Mouse (Mus musculus): ENCODE measurements around the gene 4931406P16Rik.
"Not testable (repeated sequence)": the region's sequence is repeated elsewhere in the genome, so short reads cannot be mapped to it uniquely, and the experiment has no call there.

Gene 4931406P16Rik

GRCm38 (mm10) chr7:34313443-34313875 lies at the start of gene 4931406P16Rik:
Gene 4931406P16Rik (minus strand): TSS chr7:34313551.
- DNase-seq: peak; percentile 90

DNA sequence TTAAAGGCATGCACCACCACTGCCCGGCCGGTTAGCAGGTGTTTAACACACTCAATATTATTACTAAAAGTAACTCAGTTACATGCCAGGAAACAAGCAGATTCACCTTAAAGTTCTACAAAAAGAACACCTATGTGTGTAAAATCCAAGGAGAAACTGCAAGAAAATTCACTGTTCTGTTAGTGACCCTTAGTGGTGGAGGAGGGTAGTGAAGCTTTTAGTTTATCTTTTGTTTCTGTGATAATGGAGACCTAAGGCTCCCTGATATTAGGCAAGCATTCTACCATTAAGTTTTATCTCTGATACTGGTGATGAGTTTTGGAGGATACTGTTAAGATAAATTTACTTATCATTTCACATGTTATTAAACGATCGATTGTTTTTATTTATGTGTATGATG lies 42.3 kb upstream of the 4931406P16Rik start:
- peak; percentile 46 for DNase-seq

GRCm38 (mm10) chr7:34351997-34352396 lies 38.6 kb upstream of the 4931406P16Rik start:
- no peak for DNase-seq

DNA sequence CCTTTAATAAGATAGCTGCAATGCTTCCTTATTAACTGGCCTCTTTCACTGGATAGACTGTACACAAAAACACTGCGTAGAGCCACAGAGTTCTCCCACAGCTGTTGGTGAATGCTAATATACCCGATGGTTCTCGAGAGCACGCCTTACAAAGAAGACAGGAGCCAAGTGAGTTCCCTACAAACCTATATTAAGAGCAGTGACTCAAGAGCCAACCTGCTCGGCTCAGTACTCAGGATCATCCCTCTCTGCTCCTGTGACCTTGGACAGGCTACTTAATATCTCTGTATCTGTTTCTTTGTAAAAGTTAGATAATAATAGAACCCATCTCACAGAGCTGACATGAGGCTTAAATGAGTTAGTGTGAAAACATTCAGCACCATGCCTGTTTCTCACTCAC lies 36.8 kb upstream of the 4931406P16Rik start:
- DNase-seq: no peak

GRCm38 (mm10) chr7:34348011-34348410 lies 34.7 kb upstream of the 4931406P16Rik start:
- no peak for DNase-seq

- DNase-seq: no peak
Measured at GRCm38 (mm10) chr7:34347041-34347440, 33.7 kb upstream of the 4931406P16Rik start.

GRCm38 (mm10) chr7:34346505-34346904 lies 33.2 kb upstream of the 4931406P16Rik start:
- no peak for DNase-seq

GRCm38 (mm10) chr7:34342040-34342793 lies 28.9 kb upstream of the 4931406P16Rik start:
- DNase-seq: no peak

- no peak for DNase-seq
Measured at GRCm38 (mm10) chr7:34340841-34341240, 27.5 kb upstream of the 4931406P16Rik start.

GRCm38 (mm10) chr7:34339164-34339489 lies 25.8 kb upstream of the 4931406P16Rik start:
- no peak for DNase-seq

DNA sequence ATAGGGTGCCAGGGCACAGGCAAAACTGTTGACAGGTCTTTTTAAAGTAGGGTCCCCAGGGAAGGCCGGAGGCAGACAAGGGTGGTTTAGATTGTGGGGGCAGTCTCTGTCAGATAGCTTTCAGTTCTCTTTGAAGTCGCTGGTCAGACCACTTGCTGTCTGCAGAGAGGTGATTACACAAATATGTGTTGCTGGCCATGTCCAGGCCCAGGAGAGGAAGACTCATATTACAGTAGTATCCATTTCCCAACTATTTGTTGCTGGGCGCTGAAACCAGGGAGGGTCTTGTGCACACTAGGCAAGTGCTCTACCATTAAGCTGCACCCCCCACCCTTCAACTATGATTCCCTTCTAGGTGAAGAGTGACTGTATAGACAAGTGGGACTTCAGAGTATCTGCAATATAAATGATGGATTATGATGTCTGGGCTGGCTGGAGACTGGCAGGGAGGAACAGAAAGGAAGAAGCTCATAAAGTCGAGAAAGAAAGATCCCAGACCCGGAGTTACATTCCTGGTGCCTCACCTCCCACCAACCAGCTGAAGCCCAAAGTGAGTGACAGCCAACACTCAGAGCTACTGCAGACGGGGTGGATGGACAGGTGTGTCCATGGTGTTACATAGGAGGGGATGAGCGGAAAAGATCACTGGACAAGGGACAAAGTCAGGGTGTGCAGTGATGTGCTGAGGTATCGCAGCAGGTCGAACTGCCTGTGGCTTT lies 25.3 kb upstream of the 4931406P16Rik start:
- no peak for DNase-seq

DNA sequence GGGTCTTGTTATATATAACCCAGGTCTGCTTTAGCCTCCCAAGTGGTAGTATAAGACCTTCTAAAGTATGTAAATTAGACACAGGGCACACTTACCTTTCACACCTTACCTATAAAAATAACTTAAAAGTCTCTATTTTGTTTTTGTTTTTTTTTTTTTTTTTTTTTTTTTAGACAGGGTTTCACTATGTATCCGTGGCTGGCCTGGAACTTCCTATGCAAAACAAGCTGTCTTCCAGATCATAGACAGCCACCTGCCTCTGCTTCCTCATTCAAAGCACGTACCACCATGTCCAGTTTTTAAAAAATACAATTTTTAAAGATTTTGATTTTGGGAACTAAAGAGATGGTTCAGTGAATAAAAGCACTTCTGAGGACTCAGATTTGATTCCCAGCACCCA lies 23.9 kb upstream of the 4931406P16Rik start:
- no peak for DNase-seq

- DNase-seq: not testable (repeated sequence)
Measured at GRCm38 (mm10) chr7:34336545-34336944, 23.2 kb upstream of the 4931406P16Rik start.

- DNase-seq: no peak
Measured at GRCm38 (mm10) chr7:34327493-34327892, 14.1 kb upstream of the 4931406P16Rik start.

DNA sequence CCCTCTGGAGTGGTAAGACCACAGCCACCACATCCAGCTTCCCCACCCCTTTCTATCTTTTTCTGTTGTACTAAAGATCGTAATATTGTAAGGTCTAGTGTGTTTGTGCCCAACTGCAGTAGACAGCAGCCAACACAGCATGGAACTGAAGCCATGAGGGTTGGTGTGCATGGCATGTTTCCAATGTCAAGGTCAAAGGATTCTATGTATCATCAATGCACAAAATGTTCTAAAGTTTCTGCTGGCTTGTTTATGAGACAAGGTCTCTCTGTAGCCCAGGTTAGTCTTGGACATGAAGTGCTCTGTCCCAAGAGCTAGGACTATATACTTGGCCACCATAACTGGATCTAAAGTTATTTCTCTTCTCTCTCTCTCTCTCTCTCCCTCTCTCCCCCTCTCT lies 11.5 kb upstream of the 4931406P16Rik start:
- DNase-seq: no peak

GRCm38 (mm10) chr7:34324005-34324404 lies 10.7 kb upstream of the 4931406P16Rik start:
- DNase-seq: no peak

DNA sequence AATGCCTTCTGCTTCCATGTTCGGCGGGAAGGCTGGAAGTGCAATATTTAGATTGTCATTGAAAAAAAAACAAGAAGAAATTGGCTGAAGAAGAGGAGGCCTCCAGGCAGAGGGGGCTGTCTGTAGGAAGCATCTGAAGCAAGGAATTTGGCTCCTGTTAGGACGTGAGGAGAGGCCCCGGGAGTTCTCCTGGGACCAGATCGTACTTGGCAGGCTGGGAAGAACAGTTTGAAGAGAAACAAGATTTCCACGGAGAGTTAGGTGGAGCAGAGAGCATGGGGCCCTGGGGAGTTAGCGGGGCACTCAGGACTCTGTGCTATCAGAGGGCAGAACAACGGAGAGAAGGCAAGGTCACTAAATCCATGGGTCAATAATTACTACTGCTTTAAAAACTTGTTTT lies 10.0 kb upstream of the 4931406P16Rik start:
- no peak for DNase-seq

GRCm38 (mm10) chr7:34321958-34322357 lies 8.6 kb upstream of the 4931406P16Rik start:
- no peak for DNase-seq

- no peak for DNase-seq
Measured at GRCm38 (mm10) chr7:34321119-34321518, 7.8 kb upstream of the 4931406P16Rik start.

DNA sequence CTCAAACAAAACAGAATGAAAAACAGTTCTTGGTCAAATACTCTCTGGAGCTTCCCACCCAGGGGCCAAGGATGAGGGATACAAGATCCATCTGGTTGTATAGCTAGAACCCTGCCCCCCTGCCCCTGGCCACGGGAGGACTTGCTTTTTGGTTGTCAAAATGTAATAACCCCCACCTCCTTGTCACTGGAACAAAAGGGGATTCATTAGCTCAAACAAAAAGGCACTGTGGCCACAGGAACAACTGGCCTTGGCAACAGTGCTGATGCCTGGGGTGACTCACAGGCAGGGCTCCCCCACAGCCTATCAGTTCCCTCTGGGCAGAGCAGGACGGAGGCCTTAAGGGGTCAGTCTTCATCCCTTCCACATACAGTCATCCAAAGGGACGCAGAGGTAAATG lies 6.6 kb upstream of the 4931406P16Rik start:
- DNase-seq: peak; percentile 62

GRCm38 (mm10) chr7:34319123-34319522 lies 5.8 kb upstream of the 4931406P16Rik start:
- DNase-seq: no peak

DNA sequence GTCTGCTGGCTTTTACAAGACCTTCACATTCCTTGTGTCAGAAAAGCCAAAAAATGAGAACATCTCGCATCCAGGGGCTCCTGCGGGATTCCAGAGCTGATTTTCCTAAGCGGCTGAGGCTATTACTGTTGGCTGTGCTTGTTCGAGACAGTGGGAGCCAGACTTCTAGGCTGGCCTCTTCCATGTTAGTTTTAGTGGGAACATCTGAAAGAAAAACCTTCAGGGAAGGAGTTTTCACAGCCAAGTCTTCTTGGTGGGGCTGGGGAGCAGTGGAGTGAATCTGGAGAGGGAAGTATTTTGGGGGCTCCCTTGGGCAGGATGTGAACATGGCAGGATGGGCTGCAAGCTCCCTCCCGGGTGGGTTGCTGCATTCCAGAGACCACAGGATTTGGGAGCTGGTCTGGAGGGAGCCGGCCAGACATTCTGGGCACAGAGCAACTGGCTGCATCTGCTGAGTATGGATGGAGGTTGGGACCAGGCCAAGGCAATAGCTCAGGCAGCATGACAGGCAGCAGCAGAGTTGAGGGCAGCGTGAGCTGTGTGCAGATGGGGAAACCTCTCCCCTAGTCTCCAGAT lies 4.6 kb upstream of the 4931406P16Rik start:
- no peak for DNase-seq

DNA sequence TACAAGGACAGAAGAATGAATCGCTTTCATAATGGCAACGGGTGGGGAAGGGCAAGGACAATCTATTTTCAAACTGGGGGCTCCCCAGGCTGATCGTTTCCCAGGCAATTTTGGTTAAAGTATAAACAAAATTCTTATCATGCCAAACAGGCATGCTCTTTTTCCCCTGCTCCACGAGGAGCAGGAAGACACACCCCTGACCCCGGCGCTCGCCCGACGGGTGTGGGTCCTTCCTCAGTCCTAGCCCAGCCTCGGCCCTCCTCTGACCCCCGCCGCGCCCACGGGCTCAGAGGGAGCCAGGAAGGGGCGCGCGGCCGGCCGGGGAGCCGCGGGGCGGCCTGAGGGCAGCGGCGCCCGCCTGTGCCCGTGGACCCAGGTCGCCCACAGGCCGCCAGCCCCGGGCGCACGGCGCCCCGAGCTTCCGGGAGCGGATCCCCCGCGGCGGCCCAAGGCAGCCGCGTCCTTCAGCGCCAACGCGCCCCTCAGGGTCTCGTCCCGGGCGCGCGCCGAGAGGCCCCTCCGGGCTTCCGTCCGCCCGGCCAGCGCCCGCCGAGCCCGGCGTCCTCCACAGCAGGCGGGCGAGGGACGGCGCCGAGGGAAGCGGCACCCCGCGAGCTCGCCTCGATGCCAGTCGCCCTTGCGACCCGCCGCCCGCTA lies 437 bp downstream of the 4931406P16Rik start:
- DNase-seq: peak; percentile 85
